ENCODE assay signal across 37 mouse cellular contexts in genomic region chr4:134254835-134255234, GRCm38 (mm10). TPM values are rescaled to one million over a fixed set of nuclear protein-coding genes. Genes with fewer than 3 reads are reported as not detected.
DNase-seq lines count a peak whose midpoint lies in the region; ATAC-seq lines count a peak whose summit lies in the region.
"Had no signal": no experiment of that assay in that cellular context is flagged by ENCODE, and none has a peak within 500 bp of the region (broad histone marks: within the 10 kb centered on the region; RNA-seq: fewer than 3 reads in every experiment).

No protein-coding gene starts in this region.

- peak; percentile 44 for DNase-seq in forebrain, embryonic 11.5 days (ENCODE audit: low spot score)
- DNase-seq in heart, embryonic 10.5 days (ENCODE audit: low spot score) = no peak
- DNase-seq in heart, postnatal 36 days = no peak
- peak; percentile 81 for DNase-seq in midbrain, embryonic 11.5 days (ENCODE audit: low spot score, missing footprints)
- no peak for DNase-seq in midbrain, embryonic 14.5 days
- no peak for DNase-seq in cerebellum, postnatal 14 days
- DNase-seq: adrenal gland, postnatal 10 days; adrenal gland, postnatal 36 days; B cell, adult 2 months; cerebellum, adult 11 months; cerebellum, adult 2 months; cerebellum, adult 9-11 months; cerebellum, postnatal 36 days; embryo, embryonic 11 days; forebrain, postnatal 0 days; gastrocnemius, postnatal 25 days; heart, postnatal 14 days; kidney, adult 18-20 months had no signal

- 16% methylated on average over 3 of the region's 3 CpGs for WGBS in forebrain, embryonic 11.5 days
- WGBS in forebrain, embryonic 12.5 days = 12% methylated on average over 3 of the region's 3 CpGs
- 45% methylated on average over 3 of the region's 3 CpGs for WGBS in heart, embryonic 10.5 days
- 3% methylated on average over 3 of the region's 3 CpGs for WGBS in midbrain, embryonic 11.5 days
- 12% methylated on average over 3 of the region's 3 CpGs for WGBS in midbrain, embryonic 14.5 days

- peaks cover 53% of the 10 kb centered on the region for H3K4me1 ChIP-seq in forebrain, embryonic 11.5 days (replicated peaks; ENCODE audit: control insufficient read depth, insufficient read depth, low read length)
- H3K4me1 ChIP-seq in forebrain, embryonic 12.5 days = peaks cover 73% of the 10 kb centered on the region
- H3K4me1 ChIP-seq in heart, embryonic 10.5 days = peaks cover 84% of the 10 kb centered on the region
- peaks cover 60% of the 10 kb centered on the region for H3K4me1 ChIP-seq in midbrain, embryonic 11.5 days (ENCODE audit: control insufficient read depth, insufficient read depth, low read length)
- H3K4me1 ChIP-seq in midbrain, embryonic 14.5 days (ENCODE audit: control insufficient read depth, insufficient read depth, low read length) = peaks cover 38% of the 10 kb centered on the region

- H3K27me3 ChIP-seq in forebrain, embryonic 11.5 days (ENCODE audit: control insufficient read depth, insufficient read depth, low read length) = peaks cover 44% of the 10 kb centered on the region
- peaks cover 71% of the 10 kb centered on the region for H3K27me3 ChIP-seq in forebrain, embryonic 12.5 days
- H3K27me3 ChIP-seq in heart, embryonic 10.5 days (ENCODE audit: insufficient read depth, poor library complexity, severe bottlenecking) = peaks cover 42% of the 10 kb centered on the region
- peaks cover 43% of the 10 kb centered on the region for H3K27me3 ChIP-seq in midbrain, embryonic 11.5 days (ENCODE audit: control insufficient read depth, insufficient read depth, low read length)
- H3K27me3 ChIP-seq in midbrain, embryonic 14.5 days (ENCODE audit: control insufficient read depth, insufficient read depth, low read length) = peaks cover 51% of the 10 kb centered on the region

- no peak overlapping the region for H3K27ac ChIP-seq in forebrain, embryonic 11.5 days (ENCODE audit: low read depth, low read length)
- no peak overlapping the region for H3K27ac ChIP-seq in forebrain, embryonic 12.5 days
- peak overlapping the region; percentile 88 for H3K27ac ChIP-seq in heart, embryonic 10.5 days
- no peak overlapping the region for H3K27ac ChIP-seq in midbrain, embryonic 11.5 days (ENCODE audit: low read depth, low read length)
- no peak overlapping the region for H3K27ac ChIP-seq in midbrain, embryonic 14.5 days (replicated peaks; ENCODE audit: low read depth, low read length)
- H3K27ac ChIP-seq: forebrain, embryonic 13.5 days; heart, embryonic 13.5 days; hindbrain, embryonic 13.5 days; hindbrain, postnatal 0 days had no signal

- no peak overlapping the region for H3K4me3 ChIP-seq in forebrain, embryonic 11.5 days (ENCODE audit: low read depth, low read length)
- no peak overlapping the region for H3K4me3 ChIP-seq in forebrain, embryonic 12.5 days (replicated peaks)
- no peak overlapping the region for H3K4me3 ChIP-seq in heart, embryonic 10.5 days
- no peak overlapping the region for H3K4me3 ChIP-seq in midbrain, embryonic 11.5 days (ENCODE audit: low read depth, low read length)
- no peak overlapping the region for H3K4me3 ChIP-seq in midbrain, embryonic 14.5 days (replicated peaks; ENCODE audit: low read depth, low read length)
- H3K4me3 ChIP-seq: forebrain, embryonic 13.5 days; hindbrain, embryonic 13.5 days had no signal

- no peak overlapping the region for H3K9ac ChIP-seq in forebrain, embryonic 11.5 days (ENCODE audit: low read length)
- no peak overlapping the region for H3K9ac ChIP-seq in forebrain, embryonic 12.5 days
- no peak overlapping the region for H3K9ac ChIP-seq in midbrain, embryonic 11.5 days (ENCODE audit: low read length)
- H3K9ac ChIP-seq in midbrain, embryonic 14.5 days (replicated peaks; ENCODE audit: low read length) = no peak overlapping the region
- H3K9ac ChIP-seq: forebrain, postnatal 0 days had no signal

- no peaks in the 10 kb centered on the region for H3K36me3 ChIP-seq in forebrain, embryonic 11.5 days (ENCODE audit: control insufficient read depth, insufficient read depth, low read length)
- H3K36me3 ChIP-seq in forebrain, embryonic 12.5 days (replicated peaks) = no peaks in the 10 kb centered on the region
- no peaks in the 10 kb centered on the region for H3K36me3 ChIP-seq in heart, embryonic 10.5 days
- no peaks in the 10 kb centered on the region for H3K36me3 ChIP-seq in midbrain, embryonic 11.5 days (ENCODE audit: control insufficient read depth, insufficient read depth, low read length)
- H3K36me3 ChIP-seq in midbrain, embryonic 14.5 days (ENCODE audit: control insufficient read depth, insufficient read depth, low read length) = no peaks in the 10 kb centered on the region
- H3K36me3 ChIP-seq: G1E; heart, embryonic 13.5 days; hindbrain, embryonic 13.5 days had no signal

- ATAC-seq in forebrain, embryonic 11.5 days (replicated peaks; ENCODE audit: low FRiP score) = no peak
- no peak for ATAC-seq in forebrain, embryonic 12.5 days (ENCODE audit: low FRiP score)
- ATAC-seq in midbrain, embryonic 11.5 days (ENCODE audit: low FRiP score) = no peak
- ATAC-seq in midbrain, embryonic 14.5 days (ENCODE audit: low FRiP score, low TSS enrichment) = no peak
- ATAC-seq: forebrain, embryonic 13.5 days; forebrain, postnatal 0 days; hindbrain, postnatal 0 days; inflammation-experienced regulatory T-cells, adult 6 months; intestine, embryonic 16.5 days; Patski had no signal

- intact Hi-C loops in heart, postnatal 36 days (cut with DNase I) = no loop called here

- H3K9me3 ChIP-seq in forebrain, embryonic 11.5 days (ENCODE audit: control insufficient read depth, low read length) = no peaks in the 10 kb centered on the region
- H3K9me3 ChIP-seq in forebrain, embryonic 12.5 days = no peaks in the 10 kb centered on the region
- no peaks in the 10 kb centered on the region for H3K9me3 ChIP-seq in heart, embryonic 10.5 days
- H3K9me3 ChIP-seq in midbrain, embryonic 11.5 days (ENCODE audit: control insufficient read depth, low read length) = no peaks in the 10 kb centered on the region
- no peaks in the 10 kb centered on the region for H3K9me3 ChIP-seq in midbrain, embryonic 14.5 days (ENCODE audit: control insufficient read depth, low read length)
- H3K9me3 ChIP-seq: forebrain, embryonic 13.5 days; heart, embryonic 13.5 days; hindbrain, embryonic 13.5 days had no signal

- H3K4me2 ChIP-seq in forebrain, embryonic 11.5 days (ENCODE audit: low read depth, low read length, severe bottlenecking) = no peak overlapping the region
- no peak overlapping the region for H3K4me2 ChIP-seq in forebrain, embryonic 12.5 days
- H3K4me2 ChIP-seq in midbrain, embryonic 11.5 days = no peak overlapping the region
- no peak overlapping the region for H3K4me2 ChIP-seq in midbrain, embryonic 14.5 days (ENCODE audit: low read length)

RNA-seq across cellular contexts. Expression of gene Grrp1, which starts 0.9 kb away (rescaled TPM):
- 4.8 and 5.2 TPM in 2 replicates for polyA plus RNA-seq in forebrain, embryonic 11.5 days (2014; fragmentation: Nextera tagmentation; extraction: Ambion mirVana)
- polyA plus RNA-seq in forebrain, embryonic 12.5 days (2016; fragmentation: Nextera tagmentation; extraction: Ambion mirVana) = 4.1 and 5.2 TPM in 2 replicates
- polyA plus RNA-seq in heart, embryonic 10.5 days (2016; fragmentation: Nextera tagmentation; extraction: Ambion mirVana) = 6.3 and 8.8 TPM in 2 replicates
- total RNA-seq in heart, postnatal 36 days (2021) = 1 to 10 TPM; 6.1 to 9.5 TPM
- polyA plus RNA-seq in midbrain, embryonic 11.5 days (2014; fragmentation: Nextera tagmentation; extraction: Ambion mirVana) = 4.2 and 5.1 TPM in 2 replicates
- polyA plus RNA-seq in midbrain, embryonic 14.5 days (2014; fragmentation: Nextera tagmentation; extraction: Ambion mirVana) = 11.1 and 17.6 TPM in 2 replicates
- total RNA-seq: CH12.LX; G1E; granulocyte monocyte progenitor cell, adult 5-6 weeks had no signal
- polyA plus RNA-seq: G1E; inflammation-experienced regulatory T-cells, adult 6 months; Patski had no signal

RNA-seq across cellular contexts. Expression of gene Gm30191, which starts 8.1 kb away (rescaled TPM):
- polyA plus RNA-seq in forebrain, embryonic 11.5 days (2014; fragmentation: Nextera tagmentation; extraction: Ambion mirVana) = 0.63 TPM in 1 of 2 replicates, not detected in the other
- polyA plus RNA-seq in forebrain, embryonic 12.5 days (2016; fragmentation: Nextera tagmentation; extraction: Ambion mirVana) = not detected in 2 replicates
- not detected in 2 replicates for polyA plus RNA-seq in heart, embryonic 10.5 days (2016; fragmentation: Nextera tagmentation; extraction: Ambion mirVana)
- not detected for total RNA-seq in heart, postnatal 36 days (2021)
- 0.22 TPM in 1 of 2 replicates, not detected in the other for polyA plus RNA-seq in midbrain, embryonic 11.5 days (2014; fragmentation: Nextera tagmentation; extraction: Ambion mirVana)
- 0.49 TPM in 1 of 2 replicates, not detected in the other for polyA plus RNA-seq in midbrain, embryonic 14.5 days (2014; fragmentation: Nextera tagmentation; extraction: Ambion mirVana)
- total RNA-seq: adrenal gland, adult 18-20 months; adrenal gland, postnatal 10 days; adrenal gland, postnatal 36 days; CH12.LX; forebrain, postnatal 0 days; G1E; gastrocnemius, adult 8-10 months; gastrocnemius, postnatal 25 days; granulocyte monocyte progenitor cell, adult 5-6 weeks; heart, adult 8-10 months; heart, postnatal 14 days; hematopoietic stem cell, adult 5-6 weeks; hindbrain, postnatal 0 days had no signal
- polyA plus RNA-seq: cortical plate, adult 2 months; embryonic facial prominence, embryonic 11.5 days; forebrain, embryonic 13.5 days; frontal cortex, adult 2 months; G1E; heart, embryonic 13.5 days; heart, embryonic 16.5 days; inflammation-experienced regulatory T-cells, adult 6 months; intestine, embryonic 16.5 days; Patski had no signal

RNA-seq across cellular contexts. Expression of gene Zfp593, which starts 9.4 kb away (rescaled TPM):
- polyA plus RNA-seq in forebrain, embryonic 11.5 days (2014; fragmentation: Nextera tagmentation; extraction: Ambion mirVana) = 17.8 and 18.0 TPM in 2 replicates
- polyA plus RNA-seq in forebrain, embryonic 12.5 days (2016; fragmentation: Nextera tagmentation; extraction: Ambion mirVana) = 18.5 and 20.4 TPM in 2 replicates
- polyA plus RNA-seq in heart, embryonic 10.5 days (2016; fragmentation: Nextera tagmentation; extraction: Ambion mirVana) = 13.3 and 15.3 TPM in 2 replicates
- total RNA-seq in heart, postnatal 36 days (2021) = 1 to 10 TPM; 2.6 to 3.7 TPM
- polyA plus RNA-seq in midbrain, embryonic 11.5 days (2014; fragmentation: Nextera tagmentation; extraction: Ambion mirVana) = 16.8 and 17.0 TPM in 2 replicates
- polyA plus RNA-seq in midbrain, embryonic 14.5 days (2014; fragmentation: Nextera tagmentation; extraction: Ambion mirVana) = 13.1 and 14.2 TPM in 2 replicates

RNA-seq across cellular contexts. Expression of gene E130218I03Rik, which starts 11.4 kb away (rescaled TPM):
- polyA plus RNA-seq in forebrain, embryonic 11.5 days (2014; fragmentation: Nextera tagmentation; extraction: Ambion mirVana) = 0.64 and 0.77 TPM in 2 replicates
- 0.52 and 0.74 TPM in 2 replicates for polyA plus RNA-seq in forebrain, embryonic 12.5 days (2016; fragmentation: Nextera tagmentation; extraction: Ambion mirVana)
- polyA plus RNA-seq in heart, embryonic 10.5 days (2016; fragmentation: Nextera tagmentation; extraction: Ambion mirVana) = 0.19 and 0.28 TPM in 2 replicates
- not detected for total RNA-seq in heart, postnatal 36 days (2021)
- 0.37 TPM in 1 of 2 replicates, not detected in the other for polyA plus RNA-seq in midbrain, embryonic 11.5 days (2014; fragmentation: Nextera tagmentation; extraction: Ambion mirVana)
- polyA plus RNA-seq in midbrain, embryonic 14.5 days (2014; fragmentation: Nextera tagmentation; extraction: Ambion mirVana) = 0.30 and 0.43 TPM in 2 replicates
- total RNA-seq: adrenal gland, adult 18-20 months; adrenal gland, postnatal 10 days; adrenal gland, postnatal 36 days; gastrocnemius, postnatal 25 days; heart, adult 8-10 months; heart, postnatal 14 days; hematopoietic stem cell, adult 5-6 weeks had no signal
- polyA plus RNA-seq: cortical plate, adult 2 months; frontal cortex, adult 2 months; heart, embryonic 16.5 days had no signal

RNA-seq across cellular contexts. Expression of gene Cnksr1, which starts 16.6 kb away (rescaled TPM):
- polyA plus RNA-seq in forebrain, embryonic 11.5 days (2014; fragmentation: Nextera tagmentation; extraction: Ambion mirVana) = 0.24 and 0.45 TPM in 2 replicates
- polyA plus RNA-seq in forebrain, embryonic 12.5 days (2016; fragmentation: Nextera tagmentation; extraction: Ambion mirVana) = 0.10 and 0.35 TPM in 2 replicates
- polyA plus RNA-seq in heart, embryonic 10.5 days (2016; fragmentation: Nextera tagmentation; extraction: Ambion mirVana) = 1.2 TPM in 2 replicates
- total RNA-seq in heart, postnatal 36 days (2021) = 1 to 10 TPM; 4.7 to 5.5 TPM
- polyA plus RNA-seq in midbrain, embryonic 11.5 days (2014; fragmentation: Nextera tagmentation; extraction: Ambion mirVana) = 0.05 TPM in 1 of 2 replicates, not detected in the other
- 0.20 TPM in 1 of 2 replicates, not detected in the other for polyA plus RNA-seq in midbrain, embryonic 14.5 days (2014; fragmentation: Nextera tagmentation; extraction: Ambion mirVana)
- total RNA-seq: forebrain, postnatal 0 days; granulocyte monocyte progenitor cell, adult 5-6 weeks; hematopoietic stem cell, adult 5-6 weeks had no signal
- polyA plus RNA-seq: forebrain, embryonic 13.5 days; G1E; inflammation-experienced regulatory T-cells, adult 6 months had no signal

Comparison
In these comparisons a context has a peak if more than half of its experiments do, and no peak if none do; other contexts are left out.
1. DNase-seq: peak in forebrain, embryonic 11.5 days (single experiment) and midbrain, embryonic 11.5 days (single experiment); none in heart, embryonic 10.5 days (single experiment), heart, postnatal 36 days (0 of 2), midbrain, embryonic 14.5 days (single experiment) and cerebellum, postnatal 14 days (0 of 2).